Mouse (Mus musculus) myocyte (in vitro differentiated cells): Measurements from ENCODE around the gene Nmrk2. TPM values are rescaled to one million over a fixed set of nuclear protein-coding genes. Genes with fewer than 3 reads are reported as not detected.

Experiments used
- H3K27me3 ChIP-seq: one replicate; pipeline ENCODE4 v1.6.1; 2011; ENCODE audit not compliant: control insufficient read depth, insufficient read depth, insufficient read length
- H3K36me3 ChIP-seq: one replicate; pipeline ENCODE4 v1.6.1; 2011; ENCODE audit not compliant: control insufficient read depth, insufficient read depth
- H3K4me2 ChIP-seq: one replicate; pipeline ENCODE4 v1.6.1; 2011; ENCODE audit warnings: low read depth, control low read depth
- H3K4me3 ChIP-seq: one replicate; pipeline ENCODE4 v1.5.1; 2011; ENCODE audit warnings: mild to moderate bottlenecking, control low read depth, moderate library complexity
- H3K79me2 ChIP-seq: one replicate; pipeline ENCODE4 v1.6.1; 2011; ENCODE audit not compliant: control insufficient read depth, insufficient read depth
- H3ac ChIP-seq: one replicate; pipeline ENCODE4 v1.6.1; 2011; ENCODE audit not compliant: control insufficient read depth, insufficient read length
- CEBPB ChIP-seq: IDR thresholded peaks from 2 replicates; pipeline ENCODE4 v1.6.1; 2011; ENCODE audit warnings: mild to moderate bottlenecking, moderate library complexity; ENCODE audit not compliant: poor library complexity, insufficient read depth, severe bottlenecking
- E2F4 ChIP-seq: IDR thresholded peaks from one replicate; pipeline ENCODE4 v1.6.1; 2011; ENCODE audit warnings: mild to moderate bottlenecking, control low read depth, moderate library complexity; ENCODE audit not compliant: insufficient read depth
- MAX ChIP-seq: IDR thresholded peaks from one replicate; pipeline ENCODE4 v1.6.1; 2011; ENCODE audit warnings: low read depth, mild to moderate bottlenecking, control low read depth
- MYOD1 ChIP-seq, 3 experiments: IDR thresholded peaks; one replicate each; pipeline ENCODE4 v1.6.1; 2011; ENCODE audit warnings: control low read depth in 2 of 3, low read depth in 2 of 3, mild to moderate bottlenecking in 2 of 3, moderate library complexity in 1 of 3; ENCODE audit not compliant: insufficient read length in 2 of 3, control insufficient read depth in 1 of 3
- MYOG ChIP-seq, 3 experiments: IDR thresholded peaks; one replicate each; pipeline ENCODE4 v1.6.1; 2011; ENCODE audit warnings: control low read depth in 2 of 3, low read depth in 2 of 3, mild to moderate bottlenecking in 2 of 3; ENCODE audit not compliant: insufficient read length in 2 of 3, control insufficient read depth in 1 of 3, insufficient read depth in 1 of 3
- POLR2A ChIP-seq: IDR thresholded peaks from one replicate; pipeline ENCODE4 v1.6.1; 2011; ENCODE audit warnings: low read depth, mild to moderate bottlenecking, control low read depth, moderate library complexity; ENCODE audit not compliant: insufficient read length
- POLR2AphosphoS2 ChIP-seq: IDR thresholded peaks from one replicate; pipeline ENCODE4 v1.6.1; 2011; ENCODE audit warnings: low read depth, control low read depth; ENCODE audit not compliant: insufficient read length
- REST ChIP-seq: IDR thresholded peaks from one replicate; pipeline ENCODE4 v1.6.1; 2011; ENCODE audit warnings: mild to moderate bottlenecking, control low read depth, moderate library complexity; ENCODE audit not compliant: insufficient read depth, insufficient read length
- SRF ChIP-seq: IDR thresholded peaks from one replicate; pipeline ENCODE4 v1.6.1; 2011; ENCODE audit warnings: low read depth; ENCODE audit not compliant: control insufficient read depth, insufficient read length
- TCF12 ChIP-seq: IDR thresholded peaks from one replicate; pipeline ENCODE4 v1.6.1; 2011; ENCODE audit warnings: mild to moderate bottlenecking, control low read depth; ENCODE audit not compliant: poor library complexity, insufficient read depth, severe bottlenecking
- TCF3 ChIP-seq: IDR thresholded peaks from one replicate; pipeline ENCODE4 v1.6.1; 2011; ENCODE audit warnings: low read depth, control low read depth; ENCODE audit not compliant: insufficient read length
- USF1 ChIP-seq: IDR thresholded peaks from one replicate; pipeline ENCODE4 v1.6.1; 2011; ENCODE audit warnings: low read depth, mild to moderate bottlenecking, control low read depth, moderate library complexity
- polyA plus RNA-seq: library from polyadenylated mRNA; unstranded; fragments of >200 nt; fragmentation: generic; extraction: Trizol; gene quantifications from one replicate; pipeline ENCODE4 v1.2.1, GENCODE M21; 2012; ENCODE audit warnings: missing spikeins

The Nmrk2 gene
- polyA plus RNA-seq, 1 experiment, result 52.3 TPM

DNA sequence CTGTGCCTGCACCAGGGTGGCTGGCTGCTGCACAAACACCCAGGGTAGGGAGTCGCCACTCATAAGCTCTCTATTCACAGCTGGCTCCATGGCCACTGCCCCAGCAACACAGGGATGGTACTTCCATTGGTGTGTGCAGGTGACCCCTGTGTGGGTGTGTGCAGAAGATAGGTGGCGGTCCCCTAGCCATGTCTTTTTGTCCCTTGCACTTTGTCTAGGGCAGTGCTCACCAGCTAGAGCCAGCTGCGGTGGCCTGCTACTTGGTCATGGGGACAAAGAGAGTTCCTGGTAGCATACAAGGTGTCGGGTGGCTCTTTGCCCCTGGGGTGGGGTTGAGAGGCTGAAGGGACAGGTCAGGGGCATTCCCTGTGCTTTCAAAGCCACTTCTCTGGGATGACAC is 42.3 kb upstream of the Nmrk2 start:
- Histone ChIP-seq H3K27me3 (peaks cover 34% of the 10 kb centered on the region), H3K36me3 (no peaks in the 10 kb centered on the region), H3K4me3 (no peak overlapping the region), H3K79me2 (no peaks in the 10 kb centered on the region), H3ac (no peak overlapping the region), H3K4me2 (no peak overlapping the region)
- TF ChIP-seq POLR2AphosphoS2, result peak; percentile 47
- no peak for TF ChIP-seq SRF

DNA sequence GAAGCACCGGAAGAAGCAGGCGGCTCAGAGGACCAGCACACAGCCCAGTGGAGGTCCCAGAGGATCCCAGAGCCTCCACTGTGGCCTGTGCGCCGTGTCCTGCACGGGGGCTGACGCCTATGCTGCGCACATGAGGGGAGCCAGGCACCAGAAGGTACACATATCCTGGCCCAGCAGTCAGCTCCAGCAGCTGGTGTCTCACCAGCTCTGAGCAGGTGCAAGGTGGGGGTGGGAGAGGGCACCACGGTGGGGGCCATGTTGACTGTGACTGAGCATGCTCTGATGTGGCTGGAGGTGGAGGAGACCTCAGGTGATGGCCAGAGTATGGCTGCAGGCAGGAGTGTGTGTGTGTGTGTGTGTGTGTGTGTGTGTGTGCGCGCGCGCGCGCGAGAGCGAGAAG is 40.2 kb upstream of the Nmrk2 start:
- Histone ChIP-seq H3K79me2 (no peaks in the 10 kb centered on the region), H3K36me3 (no peaks in the 10 kb centered on the region), H3K27me3 (peaks cover 30% of the 10 kb centered on the region), H3ac (no peak overlapping the region), H3K4me2 (no peak overlapping the region), H3K4me3 (no peak overlapping the region)
- TF ChIP-seq TCF3 (no peak), CEBPB (no peak), MYOG (IDR thresholded peaks at IDR 0.05; ENCODE audit: control insufficient read depth in 1 of 3, insufficient read depth in 1 of 3, insufficient read length in 2 of 3, low read depth in 2 of 3) (peak in 2 of 3 experiments; percentile 56 to 76), TCF12 (no peak), MYOD1 (IDR thresholded peaks at IDR 0.05; ENCODE audit: control insufficient read depth in 1 of 3, insufficient read length in 2 of 3, low read depth in 2 of 3) (peak in 1 of 3 experiments; percentile 61), USF1 (no peak), POLR2A (no peak)

DNA sequence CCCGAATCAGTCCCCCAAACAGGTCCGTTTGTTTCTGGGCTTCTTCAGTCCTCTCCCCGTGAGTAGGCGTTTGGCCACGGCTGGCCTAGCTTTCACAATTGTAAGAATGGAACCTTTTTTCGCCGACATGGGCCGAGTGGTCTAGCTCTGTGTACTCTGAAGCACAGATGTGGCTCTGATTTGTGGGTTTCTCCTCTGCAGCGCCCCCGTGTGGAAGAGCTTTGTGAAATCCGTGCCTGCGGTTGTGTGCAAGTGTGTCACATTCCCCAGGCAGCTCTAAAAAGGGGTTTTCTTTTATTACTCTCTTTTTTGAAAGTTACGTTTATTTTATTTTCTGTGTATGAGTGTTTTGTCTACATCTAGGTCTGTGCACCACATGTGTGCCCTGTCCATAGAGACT is 39.0 kb upstream of the Nmrk2 start:
- H3K4me3 ChIP-seq, result no peak overlapping the region
- H3ac ChIP-seq, result no peak overlapping the region
- peak overlapping the region; percentile 18 for H3K4me2 ChIP-seq
- TF ChIP-seq TCF3 (no peak), POLR2A (no peak), SRF (no peak), TCF12 (no peak), CEBPB (no peak), REST (no peak), POLR2AphosphoS2 (no peak), E2F4 (no peak), MYOD1 (IDR thresholded peaks at IDR 0.05; ENCODE audit: control insufficient read depth in 1 of 3, insufficient read length in 2 of 3, low read depth in 2 of 3) (no peak), MAX (no peak), USF1 (no peak), MYOG (IDR thresholded peaks at IDR 0.05; ENCODE audit: control insufficient read depth in 1 of 3, insufficient read depth in 1 of 3, insufficient read length in 2 of 3, low read depth in 2 of 3) (no peak)
- H3K79me2 ChIP-seq, result no peaks in the 10 kb centered on the region
- no peaks in the 10 kb centered on the region for H3K36me3 ChIP-seq
- H3K27me3 ChIP-seq, result peaks cover 28% of the 10 kb centered on the region

DNA sequence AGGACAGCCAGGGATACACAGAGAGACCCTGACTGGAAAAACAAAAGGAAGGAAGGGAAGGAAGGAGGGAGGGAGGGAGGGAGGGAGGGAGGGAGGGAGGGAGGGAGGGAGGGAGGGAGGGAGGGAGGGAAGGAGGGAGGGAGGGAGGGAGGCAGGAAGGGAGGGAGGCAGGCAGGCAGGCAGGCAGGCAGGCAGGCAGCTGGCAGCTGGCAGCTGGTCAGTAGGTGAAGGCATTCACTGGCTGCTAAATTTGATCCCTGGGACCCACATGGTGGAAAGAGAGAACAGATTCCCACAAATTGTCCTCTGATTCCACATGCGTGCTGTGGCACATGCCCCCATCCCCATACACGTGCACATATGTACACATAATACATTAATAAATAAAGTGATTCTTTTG is 36.8 kb upstream of the Nmrk2 start:
- no peak overlapping the region for H3K4me3 ChIP-seq
- TF ChIP-seq USF1, result no peak
- TF ChIP-seq SRF, result no peak
- peak in 2 of 3 experiments; percentile 56 to 76 for TF ChIP-seq MYOD1 (IDR thresholded peaks at IDR 0.05; ENCODE audit: control insufficient read depth in 1 of 3, insufficient read length in 2 of 3, low read depth in 2 of 3)
- peak in 2 of 3 experiments; percentile 71 to 74 for TF ChIP-seq MYOG (IDR thresholded peaks at IDR 0.05; ENCODE audit: control insufficient read depth in 1 of 3, insufficient read depth in 1 of 3, insufficient read length in 2 of 3, low read depth in 2 of 3)
- TF ChIP-seq TCF3, result peak; percentile 76
- H3K36me3 ChIP-seq, result no peaks in the 10 kb centered on the region
- H3K27me3 ChIP-seq, result peaks cover 18% of the 10 kb centered on the region
- H3K79me2 ChIP-seq, result no peaks in the 10 kb centered on the region
- no peak overlapping the region for H3K4me2 ChIP-seq
- H3ac ChIP-seq, result no peak overlapping the region

DNA sequence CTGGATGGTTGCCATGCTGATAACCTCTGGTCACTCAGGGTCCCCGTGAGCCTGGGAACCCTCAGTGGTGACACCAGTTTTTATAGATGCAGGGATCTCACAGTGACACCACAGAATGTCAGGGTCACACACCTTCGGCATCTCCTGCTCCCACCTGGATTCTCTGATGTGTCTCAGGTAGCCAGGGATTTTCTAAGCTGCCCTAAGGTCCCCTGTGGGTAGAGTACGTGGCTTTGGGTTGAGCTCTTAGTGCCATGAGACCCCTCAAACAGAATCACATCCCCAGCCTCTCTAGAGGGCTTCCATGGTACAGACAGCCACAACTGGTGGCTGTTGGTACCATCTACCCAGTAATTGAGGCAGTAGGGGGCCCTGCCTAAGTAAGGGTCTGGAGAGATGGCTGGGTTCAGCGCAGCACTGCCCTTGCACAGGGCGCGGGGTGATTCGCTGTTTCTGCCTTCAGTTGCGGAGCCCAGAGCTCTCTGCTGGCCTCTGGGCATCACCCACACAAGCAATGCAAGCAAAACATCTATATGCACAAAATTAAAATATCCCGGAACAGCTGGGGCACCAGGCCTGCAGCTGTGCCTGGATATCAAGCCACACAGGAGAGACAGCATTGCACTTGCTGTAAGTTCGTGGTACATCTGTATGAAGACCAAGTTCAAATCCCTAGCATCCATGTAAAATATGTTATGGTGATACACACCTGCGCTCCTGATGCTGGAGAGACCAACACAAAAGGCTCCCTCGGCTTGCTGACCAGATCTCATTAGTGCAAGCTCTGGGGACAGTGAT is 34.8 kb upstream of the Nmrk2 start:
- no peaks in the 10 kb centered on the region for H3K36me3 ChIP-seq
- H3K4me3 ChIP-seq, result no peak overlapping the region
- no peak overlapping the region for H3K4me2 ChIP-seq
- H3K27me3 ChIP-seq, result peaks cover under 1% of the 10 kb centered on the region
- TF ChIP-seq MYOG (IDR thresholded peaks at IDR 0.05; ENCODE audit: control insufficient read depth in 1 of 3, insufficient read depth in 1 of 3, insufficient read length in 2 of 3, low read depth in 2 of 3) (no peak), REST (no peak), SRF (no peak), TCF12 (no peak), MYOD1 (IDR thresholded peaks at IDR 0.05; ENCODE audit: control insufficient read depth in 1 of 3, insufficient read length in 2 of 3, low read depth in 2 of 3) (peak in 2 of 3 experiments; percentile 58 to 74), USF1 (no peak), MAX (no peak), CEBPB (no peak), E2F4 (no peak)
- no peaks in the 10 kb centered on the region for H3K79me2 ChIP-seq
- H3ac ChIP-seq, result no peak overlapping the region
